Mouse (Mus musculus): ENCODE measurements at regions not wholly inside any gene's neighbourhood (a gene's known extent, or its start where the extent isn't known, plus 50 kb on each side); places are given as distances from the start of the nearest gene placed in this dataset.

DNA sequence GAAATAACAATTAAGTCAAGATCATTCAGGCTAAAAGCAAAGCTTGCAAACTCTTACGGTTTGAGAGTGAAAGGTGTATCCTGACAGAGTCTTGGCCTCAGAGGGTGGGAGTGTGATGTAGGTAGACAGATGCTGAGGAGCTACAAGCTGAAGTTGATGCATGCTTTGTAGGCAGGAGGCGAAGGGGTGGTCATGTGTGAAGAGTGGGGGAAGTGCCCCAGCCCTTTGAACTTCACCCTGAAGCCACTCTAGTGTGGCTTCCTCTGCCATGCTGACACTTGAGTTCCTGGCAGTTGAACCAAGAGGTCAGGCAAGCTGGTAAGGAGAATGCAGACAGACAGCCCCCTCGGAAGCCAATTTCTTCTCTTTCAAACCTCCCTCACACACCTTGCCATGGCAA, 141.0 kb upstream of the Sox5 start:
- TF ChIP-seq CTCF (conservative IDR thresholded peaks at IDR 0.05; ENCODE audit: low read length) (no peak), NANOG (IDR thresholded peaks at IDR 0.05; ENCODE audit: borderline replicate concordance, low read length) (no peak), POU5F1 (IDR thresholded peaks at IDR 0.05; ENCODE audit: borderline replicate concordance, low read length) (no peak)
- Histone ChIP-seq H3K27me3 (ENCODE audit: insufficient read depth, low read length) (no peaks in the 10 kb centered on the region), H3K36me3 (ENCODE audit: insufficient read depth, low read length) (no peaks in the 10 kb centered on the region), H3K4me1 (replicated peaks; ENCODE audit: low read depth, low read length) (no peaks in the 10 kb centered on the region), H3K9me3 (ENCODE audit: low read length) (no peaks in the 10 kb centered on the region), H3K4me3 (replicated peaks; ENCODE audit: low read length) (no peak overlapping the region)

DNA sequence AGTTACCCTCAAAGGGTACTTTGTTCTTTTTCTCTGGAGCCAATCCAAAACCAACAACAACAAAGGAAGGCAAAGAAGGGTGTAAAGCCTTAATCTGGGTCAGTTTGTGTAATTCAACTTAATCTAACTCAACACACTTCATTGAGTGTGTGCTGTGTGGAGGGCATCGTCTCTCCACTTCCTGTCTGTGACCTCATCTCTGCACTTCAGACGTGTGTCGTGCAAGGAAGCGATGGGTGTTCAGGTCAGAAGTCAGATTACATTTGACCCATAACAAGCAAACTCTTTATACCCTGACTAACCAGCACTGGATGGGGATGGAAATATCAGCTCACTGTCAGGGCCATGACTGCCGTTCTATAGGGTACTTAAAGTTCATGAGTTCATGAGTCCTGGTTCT, 138.0 kb upstream of the Sox5 start:
- Histone ChIP-seq H3K27me3 (ENCODE audit: insufficient read depth, low read length) (no peaks in the 10 kb centered on the region), H3K9me3 (ENCODE audit: low read length) (no peaks in the 10 kb centered on the region), H3K4me1 (replicated peaks; ENCODE audit: low read depth, low read length) (no peaks in the 10 kb centered on the region), H3K36me3 (ENCODE audit: insufficient read depth, low read length) (no peaks in the 10 kb centered on the region), H3K4me3 (replicated peaks; ENCODE audit: low read length) (no peak overlapping the region)
- TF ChIP-seq NANOG (IDR thresholded peaks at IDR 0.05; ENCODE audit: borderline replicate concordance, low read length) (no peak), POU5F1 (IDR thresholded peaks at IDR 0.05; ENCODE audit: borderline replicate concordance, low read length) (no peak), CTCF (conservative IDR thresholded peaks at IDR 0.05; ENCODE audit: low read length) (no peak)

DNA sequence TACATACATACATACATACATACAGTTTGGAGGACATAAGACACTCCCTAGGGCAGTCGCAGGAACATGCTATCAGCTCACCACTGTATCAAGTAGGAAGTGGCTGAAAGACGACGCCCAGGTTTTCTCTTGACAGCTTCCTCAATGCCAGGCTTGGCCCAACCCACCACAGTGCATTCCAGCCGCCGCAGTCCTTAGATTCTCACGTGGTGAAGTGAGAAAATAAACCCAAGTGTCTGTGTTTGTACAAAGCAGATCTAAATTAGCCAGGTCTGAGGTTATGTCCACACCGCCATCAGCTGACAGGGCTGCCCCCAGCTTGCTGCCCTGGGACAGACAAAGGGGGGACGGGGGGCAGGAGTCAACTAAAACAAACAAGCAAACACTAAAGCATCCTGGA, 135.4 kb upstream of the Sox5 start:
- no peaks in the 10 kb centered on the region for H3K9me3 ChIP-seq (ENCODE audit: low read length)
- TF ChIP-seq NANOG (IDR thresholded peaks at IDR 0.05; ENCODE audit: borderline replicate concordance, low read length) (no peak), CTCF (conservative IDR thresholded peaks at IDR 0.05; ENCODE audit: low read length) (no peak), POU5F1 (IDR thresholded peaks at IDR 0.05; ENCODE audit: borderline replicate concordance, low read length) (no peak)
- no peaks in the 10 kb centered on the region for H3K4me1 ChIP-seq (replicated peaks; ENCODE audit: low read depth, low read length)
- H3K27me3 ChIP-seq (ENCODE audit: insufficient read depth, low read length): no peaks in the 10 kb centered on the region
- peak overlapping the region; percentile 48; the same call in 1 of the 2 replicates for H3K4me3 ChIP-seq (replicated peaks; ENCODE audit: low read length)
- H3K36me3 ChIP-seq (ENCODE audit: insufficient read depth, low read length): no peaks in the 10 kb centered on the region

DNA sequence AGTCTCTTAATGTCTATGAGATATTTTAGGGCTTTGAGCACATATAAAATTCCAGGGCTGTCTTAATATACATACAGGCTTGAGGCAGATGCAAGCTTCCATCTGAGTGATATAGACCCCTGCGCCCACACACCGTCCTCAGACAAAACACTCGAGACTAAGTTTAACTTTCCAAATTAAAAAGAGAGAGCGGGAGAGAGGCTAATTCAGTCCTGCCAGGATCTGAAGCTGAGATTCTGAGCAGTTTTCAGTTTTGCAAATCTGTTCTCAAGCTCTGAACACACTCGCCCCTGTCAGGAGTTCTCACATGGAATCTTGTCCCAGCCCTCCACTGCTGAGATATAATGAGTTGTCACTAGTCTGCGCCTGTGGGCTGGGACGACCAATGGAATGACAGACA, 130.0 kb upstream of the Sox5 start:
- Histone ChIP-seq H3K27me3 (ENCODE audit: insufficient read depth, low read length) (no peaks in the 10 kb centered on the region), H3K36me3 (ENCODE audit: insufficient read depth, low read length) (no peaks in the 10 kb centered on the region), H3K9me3 (ENCODE audit: low read length) (peaks cover 5% of the 10 kb centered on the region; the same call in 1 of the 2 replicates), H3K4me3 (replicated peaks; ENCODE audit: low read length) (no peak overlapping the region), H3K4me1 (replicated peaks; ENCODE audit: low read depth, low read length) (no peaks in the 10 kb centered on the region)
- TF ChIP-seq CTCF (conservative IDR thresholded peaks at IDR 0.05; ENCODE audit: low read length) (no peak), NANOG (IDR thresholded peaks at IDR 0.05; ENCODE audit: borderline replicate concordance, low read length) (no peak), POU5F1 (IDR thresholded peaks at IDR 0.05; ENCODE audit: borderline replicate concordance, low read length) (no peak)

DNA sequence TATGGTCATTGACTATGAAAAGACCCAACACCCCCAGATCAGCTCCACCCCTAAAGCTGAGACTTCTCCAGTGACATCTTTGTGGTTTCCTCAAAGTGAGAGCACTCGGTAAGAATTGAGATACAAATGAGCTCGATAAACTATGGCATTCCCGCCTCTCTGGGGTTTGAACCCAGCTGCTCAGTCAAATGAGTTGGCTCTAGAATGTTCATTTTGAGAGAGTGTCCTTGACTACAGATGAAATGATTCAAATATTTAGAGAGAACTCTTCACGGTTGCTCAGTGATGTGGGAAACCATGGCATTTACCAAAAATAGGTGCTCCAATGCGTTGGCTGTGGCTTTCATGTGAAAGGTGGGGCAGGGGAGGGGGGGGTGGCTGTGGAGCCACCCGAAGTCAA, 128.6 kb upstream of the Sox5 start:
- H3K27me3 ChIP-seq (ENCODE audit: insufficient read depth, low read length): peaks cover under 1% of the 10 kb centered on the region; the same call in 1 of the 2 replicates
- TF ChIP-seq POU5F1 (IDR thresholded peaks at IDR 0.05; ENCODE audit: borderline replicate concordance, low read length) (no peak), CTCF (conservative IDR thresholded peaks at IDR 0.05; ENCODE audit: low read length) (no peak), NANOG (IDR thresholded peaks at IDR 0.05; ENCODE audit: borderline replicate concordance, low read length) (no peak)
- H3K36me3 ChIP-seq (ENCODE audit: insufficient read depth, low read length): no peaks in the 10 kb centered on the region
- H3K9me3 ChIP-seq (ENCODE audit: low read length): peaks cover 5% of the 10 kb centered on the region; the same call in 1 of the 2 replicates
- no peak overlapping the region for H3K4me3 ChIP-seq (replicated peaks; ENCODE audit: low read length)
- no peaks in the 10 kb centered on the region for H3K4me1 ChIP-seq (replicated peaks; ENCODE audit: low read depth, low read length)

DNA sequence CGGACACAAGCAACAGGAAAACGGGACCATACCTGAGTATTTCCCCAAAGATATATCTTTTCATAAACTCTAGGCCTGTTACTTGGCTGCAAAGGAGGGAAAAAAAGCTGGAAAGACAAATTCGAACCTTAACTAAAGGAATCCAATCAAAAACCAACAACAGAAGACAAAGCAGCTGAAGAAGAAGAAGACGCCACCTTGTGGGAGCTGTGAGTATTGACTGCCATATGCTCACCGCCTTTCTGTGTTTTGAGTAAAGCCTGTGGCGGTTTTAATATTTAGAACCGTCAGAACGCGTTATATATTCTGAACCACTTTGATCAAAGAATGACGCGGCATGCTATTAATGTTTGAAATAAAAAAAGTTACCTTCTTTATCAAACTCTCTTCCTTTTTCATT, 126.9 kb upstream of the Sox5 start:
- H3K4me1 ChIP-seq (replicated peaks; ENCODE audit: low read depth, low read length): 0 out of 2 replicates have a peak, but pooled peaks cover 5% of the 10 kb centered on the region
- peaks cover 5% of the 10 kb centered on the region; the same call in 1 of the 2 replicates for H3K9me3 ChIP-seq (ENCODE audit: low read length)
- no peak overlapping the region for H3K4me3 ChIP-seq (replicated peaks; ENCODE audit: low read length)
- no peaks in the 10 kb centered on the region for H3K36me3 ChIP-seq (ENCODE audit: insufficient read depth, low read length)
- H3K27me3 ChIP-seq (ENCODE audit: insufficient read depth, low read length): peaks cover 13% of the 10 kb centered on the region
- TF ChIP-seq CTCF (conservative IDR thresholded peaks at IDR 0.05; ENCODE audit: low read length) (peak; percentile 84), NANOG (IDR thresholded peaks at IDR 0.05; ENCODE audit: borderline replicate concordance, low read length) (no peak), POU5F1 (IDR thresholded peaks at IDR 0.05; ENCODE audit: borderline replicate concordance, low read length) (no peak)

DNA sequence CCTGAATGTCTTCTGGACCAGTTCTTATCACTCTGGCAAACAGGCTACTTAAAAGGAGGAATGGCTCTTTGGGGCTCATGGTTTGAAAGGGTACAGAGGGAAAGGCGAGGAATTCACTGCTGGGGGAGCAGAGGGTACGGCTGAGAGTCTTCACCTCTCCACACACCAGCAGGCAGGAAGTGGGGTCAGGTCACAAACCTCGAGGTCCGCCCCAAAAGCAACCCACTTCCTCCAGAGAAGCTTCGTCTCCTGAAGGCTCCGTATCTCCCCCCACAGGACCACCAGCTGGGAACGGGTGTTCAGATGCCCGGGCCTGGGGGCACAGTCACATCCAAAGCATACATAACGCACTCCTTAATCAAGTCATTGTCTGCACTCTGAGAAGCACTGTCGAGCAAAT, 121.4 kb upstream of the Sox5 start:
- Histone ChIP-seq H3K36me3 (ENCODE audit: insufficient read depth, low read length) (no peaks in the 10 kb centered on the region), H3K9me3 (ENCODE audit: low read length) (peaks cover 5% of the 10 kb centered on the region; the same call in 1 of the 2 replicates), H3K4me3 (replicated peaks; ENCODE audit: low read length) (no peak overlapping the region), H3K27me3 (ENCODE audit: insufficient read depth, low read length) (peaks cover 20% of the 10 kb centered on the region), H3K4me1 (replicated peaks; ENCODE audit: low read depth, low read length) (peaks cover 34% of the 10 kb centered on the region)
- no peak for TF ChIP-seq POU5F1 (IDR thresholded peaks at IDR 0.05; ENCODE audit: borderline replicate concordance, low read length)
- no peak for TF ChIP-seq CTCF (conservative IDR thresholded peaks at IDR 0.05; ENCODE audit: low read length)
- no peak for TF ChIP-seq NANOG (IDR thresholded peaks at IDR 0.05; ENCODE audit: borderline replicate concordance, low read length)

DNA sequence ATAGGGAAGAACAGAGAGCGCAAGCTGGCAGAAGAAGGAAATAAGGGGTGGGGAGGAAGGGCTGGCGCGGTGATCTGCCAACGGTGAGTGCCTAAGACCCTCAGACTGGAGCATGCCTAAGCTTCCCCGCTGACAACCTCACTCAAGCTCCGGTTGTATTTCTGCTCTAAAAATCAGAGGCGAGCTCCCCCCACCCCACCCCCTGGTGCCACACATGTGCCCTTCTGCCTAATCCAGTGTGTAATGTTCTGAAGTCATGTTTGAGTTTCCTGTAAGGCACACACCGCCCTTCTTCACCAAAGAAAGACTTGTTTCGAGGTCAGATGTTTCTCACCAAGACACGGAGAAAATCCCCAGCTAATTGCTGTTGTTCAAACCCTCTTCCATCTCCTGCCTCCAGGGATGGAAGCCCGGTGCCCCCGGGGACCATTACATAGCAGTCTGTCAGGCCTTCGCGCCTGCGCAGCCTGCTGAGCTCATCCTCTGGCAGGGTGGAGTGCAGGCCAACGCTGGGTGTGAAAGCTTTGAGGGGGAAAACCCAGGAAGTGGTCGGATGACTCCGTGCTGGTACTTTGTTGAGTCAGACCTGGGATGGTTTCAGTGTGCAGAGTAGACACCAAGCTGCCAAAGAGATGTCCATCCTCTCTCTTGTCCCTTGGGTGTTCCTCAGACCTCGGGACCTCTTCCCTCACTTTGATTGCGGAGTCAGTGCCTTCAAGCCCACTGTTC, 120.7 kb upstream of the Sox5 start:
- Histone ChIP-seq H3K4me3 (replicated peaks; ENCODE audit: low read length) (no peak overlapping the region), H3K9me3 (ENCODE audit: low read length) (0 out of 2 replicates have a peak, but pooled peaks cover 2% of the 10 kb centered on the region), H3K36me3 (ENCODE audit: insufficient read depth, low read length) (no peaks in the 10 kb centered on the region), H3K4me1 (replicated peaks; ENCODE audit: low read depth, low read length) (peaks cover 40% of the 10 kb centered on the region), H3K27me3 (ENCODE audit: insufficient read depth, low read length) (peaks cover 20% of the 10 kb centered on the region)
- no peak for TF ChIP-seq NANOG (IDR thresholded peaks at IDR 0.05; ENCODE audit: borderline replicate concordance, low read length)
- no peak for TF ChIP-seq POU5F1 (IDR thresholded peaks at IDR 0.05; ENCODE audit: borderline replicate concordance, low read length)
- no peak for TF ChIP-seq CTCF (conservative IDR thresholded peaks at IDR 0.05; ENCODE audit: low read length)
